Mouse (Mus musculus): ENCODE measurements around the gene Ptpre.
"Not testable (repeated sequence)": the region's sequence is repeated elsewhere in the genome, so short reads cannot be mapped to it uniquely, and the experiment has no call there.

Ptpre gene

GRCm38 (mm10) chr7:135535908-135536307 is 1.4 kb upstream of the Ptpre start:
- DNase-seq = no peak

GRCm38 (mm10) chr7:135537948-135538741 is 864 bp downstream of the Ptpre start:
- peak in 1 of 2 experiments; percentile 46 for DNase-seq

GRCm38 (mm10) chr7:135539429-135539828 is 2.1 kb downstream of the Ptpre start:
- DNase-seq = no peak

DNA sequence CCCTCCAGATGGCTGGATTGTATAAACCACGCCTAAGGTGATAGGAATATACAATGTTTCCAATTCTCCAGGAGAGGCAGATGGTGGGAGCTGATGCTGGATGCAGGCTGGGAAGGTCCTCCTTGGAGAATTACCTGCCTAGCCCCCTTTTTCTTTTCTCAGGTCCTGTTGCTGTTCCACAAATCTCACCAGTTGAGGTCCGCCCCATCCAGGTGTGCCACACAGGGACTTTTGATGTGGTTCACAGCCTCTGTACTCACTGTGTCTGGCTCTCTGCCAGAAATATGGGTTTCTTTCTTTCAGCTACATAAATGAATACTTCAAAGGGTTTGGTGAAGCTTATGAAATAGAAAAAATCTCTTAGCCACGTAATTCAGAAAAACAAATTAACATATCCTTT is 5.0 kb downstream of the Ptpre start:
- DNase-seq = no peak

DNA sequence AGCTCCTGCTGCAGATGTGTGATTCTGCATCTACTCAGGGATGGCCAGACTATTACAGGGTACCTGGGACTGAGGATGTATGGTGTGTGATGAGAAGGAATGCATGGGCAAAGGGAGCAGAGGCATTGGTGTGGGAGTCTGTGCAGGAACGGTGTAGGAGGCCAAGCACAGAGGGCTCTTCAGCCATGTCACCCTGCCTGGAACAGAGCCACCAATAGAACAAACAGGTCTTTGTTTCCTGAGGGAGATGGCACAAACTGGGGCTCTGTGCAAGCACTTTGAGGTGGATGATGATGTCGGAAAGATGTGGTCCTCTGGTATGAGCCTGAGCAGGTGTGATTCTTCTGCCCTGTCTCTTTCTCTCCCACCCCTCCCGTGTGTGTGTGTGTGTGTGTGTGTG is 5.8 kb downstream of the Ptpre start:
- DNase-seq = no peak

DNA sequence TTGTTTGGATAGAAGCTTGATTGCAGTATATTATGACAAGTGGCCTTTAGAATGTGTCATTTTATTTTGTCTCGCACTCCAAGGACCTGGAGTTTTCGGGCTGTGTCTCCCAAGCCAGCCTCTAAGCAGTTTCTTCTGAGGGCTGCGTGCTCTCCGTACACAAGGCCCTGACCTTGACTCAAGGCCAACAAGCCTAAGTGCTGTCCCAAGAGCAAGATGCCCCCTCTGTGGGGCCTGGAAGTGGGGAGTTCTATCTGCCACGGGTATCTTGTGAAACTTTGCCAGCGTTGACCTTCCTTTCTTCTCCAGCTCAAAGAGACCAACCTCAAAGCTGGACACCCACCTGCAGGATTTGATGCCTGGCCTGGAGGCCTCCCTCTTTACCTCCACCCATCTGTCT is 7.0 kb downstream of the Ptpre start:
- no peak for DNase-seq

- DNase-seq = no peak
Measured at GRCm38 (mm10) chr7:135545957-135546356, 8.7 kb downstream of the Ptpre start.

GRCm38 (mm10) chr7:135546530-135546929 is 9.2 kb downstream of the Ptpre start:
- DNase-seq = no peak

DNA sequence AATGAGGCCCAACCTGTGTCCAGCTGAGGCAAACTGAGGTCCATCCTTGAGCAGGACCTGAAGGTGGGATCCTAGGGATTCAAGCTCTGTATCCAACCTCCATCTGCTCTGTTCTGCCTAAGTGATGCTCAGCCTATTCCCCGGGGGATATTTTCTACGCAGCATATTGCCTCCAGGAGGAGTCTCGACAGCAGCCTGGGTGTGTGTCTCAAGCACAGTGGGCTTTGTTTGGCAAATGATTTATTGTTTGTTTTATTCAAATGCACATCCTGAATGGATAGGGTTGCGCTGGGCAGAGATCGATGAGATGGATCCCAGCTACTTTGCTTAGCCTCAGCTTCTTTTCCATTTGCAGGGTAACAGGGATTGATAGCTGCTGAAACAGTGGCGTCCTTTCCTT is 11.2 kb downstream of the Ptpre start:
- no peak for DNase-seq

DNA sequence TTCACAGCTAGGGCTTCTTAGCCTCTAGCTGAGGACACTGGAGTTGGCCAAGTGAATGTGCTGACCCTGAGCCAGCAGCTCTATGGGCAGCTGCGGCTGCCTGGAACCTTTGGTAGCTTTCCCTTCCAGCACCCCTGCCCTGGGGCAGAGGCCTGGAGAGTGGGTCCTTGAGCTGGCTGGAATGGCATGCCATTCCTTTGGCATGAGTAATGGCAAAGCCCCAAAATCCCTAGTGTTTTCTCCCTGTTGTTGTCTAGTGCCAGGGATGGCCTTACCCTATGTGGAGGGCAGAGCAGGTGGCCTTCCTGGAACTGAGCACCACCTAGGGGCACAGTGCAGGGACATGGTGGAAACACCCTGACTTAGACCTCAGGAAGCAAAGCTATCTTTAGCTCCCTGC is 14.3 kb downstream of the Ptpre start:
- DNase-seq = peak in 1 of 2 experiments; percentile 17

DNA sequence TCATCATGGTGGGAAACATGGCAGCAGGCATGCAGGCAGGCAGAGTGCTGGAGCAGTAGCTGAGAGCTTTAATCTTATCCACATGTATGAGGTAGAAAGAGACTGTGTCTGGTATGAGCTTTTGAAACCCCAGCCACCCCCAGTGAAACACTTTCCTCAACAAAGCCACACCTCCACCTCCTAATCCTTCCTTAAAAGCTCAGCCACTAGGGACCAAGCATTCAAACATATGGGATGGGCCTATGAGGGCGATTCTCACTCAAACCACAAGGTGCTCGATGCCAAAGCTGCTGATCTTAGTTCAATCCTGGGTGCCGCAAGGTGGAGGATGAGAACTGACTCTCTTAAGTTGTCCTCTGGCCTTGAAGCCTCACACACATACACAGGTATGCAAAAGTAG is 16.3 kb downstream of the Ptpre start:
- no peak for DNase-seq

GRCm38 (mm10) chr7:135556663-135557402 is 19.6 kb downstream of the Ptpre start:
- DNase-seq = no peak

DNA sequence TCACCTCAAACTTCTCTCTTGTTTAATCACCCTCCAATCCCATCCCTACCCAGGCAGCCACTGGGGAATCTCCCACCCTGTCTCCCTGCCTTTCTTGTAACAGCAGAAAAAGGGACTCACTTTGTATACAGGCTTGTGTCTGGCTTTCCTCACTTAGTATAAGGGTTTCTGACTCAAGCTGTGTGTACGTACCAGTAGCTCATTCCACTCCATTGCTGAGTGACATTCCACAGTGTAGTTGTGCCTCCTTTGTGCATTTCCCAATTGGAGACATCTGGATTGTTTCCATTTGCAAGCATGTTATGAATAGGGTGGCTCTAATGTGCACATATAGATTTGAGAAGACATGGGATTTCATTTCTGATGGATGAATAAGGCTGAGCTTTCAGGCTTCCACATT is 23.0 kb downstream of the Ptpre start:
- DNase-seq = no peak

GRCm38 (mm10) chr7:135564022-135564421 is 26.7 kb downstream of the Ptpre start:
- no peak for DNase-seq

DNA sequence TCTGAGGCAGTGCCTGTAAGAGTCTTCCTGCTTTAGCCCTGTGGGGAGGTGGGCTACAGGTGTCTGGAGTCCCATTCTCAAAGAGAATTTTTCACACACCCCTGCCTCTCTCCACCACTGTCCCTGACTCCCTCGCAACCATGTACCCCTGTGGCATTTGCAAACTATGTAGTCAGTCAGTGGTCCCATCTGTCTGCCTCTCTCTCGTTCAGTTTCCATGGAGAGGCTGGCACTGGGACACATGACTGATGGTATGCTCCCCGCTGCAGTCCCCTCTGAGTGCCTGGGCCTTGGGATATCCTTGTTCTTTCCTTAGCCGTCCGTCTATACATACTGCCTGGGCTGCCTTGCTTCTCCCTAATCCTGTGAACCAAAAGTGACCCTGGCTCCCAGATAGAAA is 28.7 kb downstream of the Ptpre start:
- no peak for DNase-seq

DNA sequence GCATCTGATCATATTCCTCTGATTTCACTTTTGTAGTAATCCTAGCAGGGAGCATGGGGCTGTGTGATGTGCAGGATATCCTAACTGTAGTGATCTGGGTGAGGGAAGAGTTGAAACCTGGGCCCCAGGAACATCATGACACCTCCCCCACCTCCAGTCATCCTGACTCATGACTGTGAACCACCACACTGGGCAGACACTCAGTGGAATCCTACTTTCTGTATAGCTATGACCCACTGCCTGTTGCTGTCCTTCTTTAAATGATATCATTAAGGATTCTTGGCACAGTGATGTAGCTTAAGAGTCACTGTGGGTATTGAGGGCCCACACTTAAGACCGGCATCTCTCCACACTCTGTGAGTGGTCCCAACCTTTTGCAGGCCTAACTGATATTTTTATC is 30.3 kb downstream of the Ptpre start:
- DNase-seq = no peak

GRCm38 (mm10) chr7:135568550-135568949 is 31.3 kb downstream of the Ptpre start:
- DNase-seq = no peak

- no peak for DNase-seq
Measured at GRCm38 (mm10) chr7:135571392-135571791, 34.1 kb downstream of the Ptpre start.

DNA sequence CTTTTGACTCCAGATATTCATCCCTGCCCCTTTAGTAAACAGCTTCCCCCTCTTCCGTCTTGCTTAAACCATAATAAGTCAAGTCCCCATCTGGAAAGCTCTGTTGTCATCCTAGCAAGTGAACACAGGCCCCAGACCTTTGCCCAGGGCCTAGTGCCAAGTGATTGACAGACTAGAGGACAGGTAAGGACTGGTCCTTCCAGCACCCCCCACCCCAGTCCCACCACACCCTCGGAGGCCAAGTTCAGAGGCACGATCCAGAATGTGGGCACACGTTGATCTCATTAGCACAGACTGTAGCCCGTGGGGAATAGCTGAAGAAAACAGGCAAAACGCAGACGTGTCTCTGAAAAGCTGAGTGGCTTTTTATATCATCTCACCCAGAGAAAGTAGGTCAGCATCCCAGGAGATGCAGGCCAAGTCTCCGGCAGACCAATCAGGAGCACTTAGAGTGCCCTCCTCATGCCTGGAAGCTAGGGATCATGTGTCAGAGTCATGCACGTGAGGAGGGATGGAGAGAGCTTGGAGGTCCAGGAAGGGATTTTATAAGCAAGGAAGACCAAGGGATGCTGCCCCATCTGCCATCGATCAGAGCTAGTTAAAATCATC is 34.8 kb downstream of the Ptpre start:
- no peak for DNase-seq

- DNase-seq = not testable (repeated sequence)
Measured at GRCm38 (mm10) chr7:135575319-135576069, 38.2 kb downstream of the Ptpre start.

- DNase-seq = no peak
Measured at GRCm38 (mm10) chr7:135576329-135576728, 39.0 kb downstream of the Ptpre start.

DNA sequence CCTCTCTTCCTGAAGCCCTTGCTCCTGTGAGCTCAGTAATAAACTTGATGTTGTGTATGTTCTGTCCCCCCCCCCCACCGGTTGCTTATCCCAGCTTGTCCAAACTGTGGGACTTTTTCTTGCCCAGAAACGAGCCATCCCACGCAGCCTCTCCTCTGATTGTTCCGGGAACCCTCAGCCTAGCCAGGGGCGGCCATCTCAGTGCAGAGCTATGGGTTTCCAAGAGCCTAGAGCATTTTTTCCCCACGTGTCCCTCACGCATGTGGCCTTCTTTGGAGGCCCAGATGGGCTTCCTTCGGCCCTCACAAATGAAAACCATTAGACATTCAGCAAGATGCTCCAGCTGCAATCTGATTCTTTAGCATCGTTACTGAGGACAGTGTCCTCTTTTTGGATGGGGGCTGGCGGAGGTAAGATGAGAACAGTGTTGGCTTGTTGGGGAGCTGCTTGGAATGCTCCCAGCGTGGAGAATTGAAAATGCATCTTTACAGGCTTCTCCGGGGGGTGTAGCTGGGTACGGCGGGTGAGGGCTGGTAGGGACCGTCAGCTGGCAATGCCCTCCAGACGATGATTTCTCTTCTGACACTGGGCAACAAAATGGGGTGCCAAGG is 41.5 kb downstream of the Ptpre start:
- DNase-seq = no peak

Data from kidney, postnatal 4 days (tissue).